Mouse (Mus musculus): Measurements from ENCODE around the gene Sell.

The Sell gene

GRCm38 (mm10) chr1:164132609-164133008, 70.8 kb downstream of the Sell start:
- DNase-seq (ENCODE audit: low spot score), result no peak

Data from ovary, postnatal 36 days (tissue).